Mouse (Mus musculus) forebrain, embryonic 12.5 days (tissue): ENCODE measurements around the gene Olfr116. TPM values are rescaled to one million over a fixed set of nuclear protein-coding genes. Genes with fewer than 3 reads are reported as not detected.

Source experiments
- ATAC-seq: fragments of 200-750 bp; cut with Nextera tagmentation; 2 replicates; pipeline ENCODE4 v1.8.0; 2017; ENCODE audit warnings: moderate TSS enrichment; ENCODE audit not compliant: low FRiP score
- H3K27ac ChIP-seq: fragments of 300-500 bp; sonication (generic); 2 replicates; pipeline ENCODE4 v1.5.1; 2016; ENCODE audit warnings: mild to moderate bottlenecking
- H3K27me3 ChIP-seq: fragments of 300-500 bp; sonication (generic); 2 replicates; pipeline ENCODE4 v1.6.1; 2016; ENCODE audit warnings: mild to moderate bottlenecking
- H3K36me3 ChIP-seq: fragments of 300-500 bp; sonication (generic); replicated peaks from 2 replicates; pipeline ENCODE4 v1.6.1; 2016; ENCODE audit warnings: mild to moderate bottlenecking
- H3K4me1 ChIP-seq: fragments of 300-500 bp; sonication (generic); 2 replicates; pipeline ENCODE4 v1.6.1; 2016
- H3K4me2 ChIP-seq: fragments of 300-500 bp; sonication (generic); 2 replicates; pipeline ENCODE4 v1.6.1; 2016; ENCODE audit warnings: mild to moderate bottlenecking, moderate library complexity
- H3K4me3 ChIP-seq: fragments of 300-500 bp; sonication (generic); replicated peaks from 2 replicates; pipeline ENCODE4 v1.5.1; 2016; ENCODE audit warnings: mild to moderate bottlenecking
- H3K9ac ChIP-seq: fragments of 300-500 bp; sonication (generic); 2 replicates; pipeline ENCODE4 v1.6.1; 2016; ENCODE audit warnings: mild to moderate bottlenecking
- H3K9me3 ChIP-seq: fragments of 300-500 bp; sonication (generic); 2 replicates; pipeline ENCODE4 v1.6.1; 2016
- WGBS: fragments of 180-500 bp; shearing (Covaris S2); methylation state at CpG from one replicate; pipeline ENCODE4 v1.1.7; 2016; 5-methylcytosine and 5-hydroxymethylcytosine counted together
- polyA plus RNA-seq: library from polyadenylated mRNA; unstranded; fragments of >200 nt; fragmentation: Nextera tagmentation; extraction: Ambion mirVana; gene quantifications from 2 replicates; pipeline ENCODE4 v1.2.1, GENCODE M21; 2016

The Olfr116 gene
- polyA plus RNA-seq: not detected in 2 replicates

GRCm38 (mm10) chr17:37627009-37627408, at the start of gene Olfr116, which contains the start of gene Olfr115:
Olfr116 (minus strand) TSS chr17:37627199.
Olfr115 (minus strand) TSS chr17:37627109.
- no peaks in the 10 kb centered on the region for H3K9me3 ChIP-seq
- ATAC-seq: no peak
- H3K4me1 ChIP-seq: no peaks in the 10 kb centered on the region
- no peak within 1 kb of the TSS for H3K9ac ChIP-seq
- H3K4me2 ChIP-seq: no peak within 1 kb of the TSS
- H3K27ac ChIP-seq: no peak within 1 kb of the TSS
- H3K4me3 ChIP-seq: no peak within 1 kb of the TSS
- 88% methylated on average over 2 of the region's 2 CpGs for WGBS
- no peaks in the 10 kb centered on the region for H3K27me3 ChIP-seq
- H3K36me3 ChIP-seq: no peaks in the 10 kb centered on the region

GRCm38 (mm10) chr17:37666688-37667087, 39.7 kb upstream of the Olfr116 start, which contains the start of gene Olfr118:
Olfr118 (plus strand) TSS chr17:37666988.
- Histone ChIP-seq H3K27ac (no peak within 1 kb of the TSS), H3K4me1 (no peaks in the 10 kb centered on the region), H3K36me3 (no peaks in the 10 kb centered on the region), H3K9me3 (no peaks in the 10 kb centered on the region), H3K9ac (no peak within 1 kb of the TSS), H3K4me3 (no peak within 1 kb of the TSS), H3K4me2 (no peak within 1 kb of the TSS), H3K27me3 (no peaks in the 10 kb centered on the region)
- WGBS: 81% methylated on average over 2 of the region's 2 CpGs
- ATAC-seq: no peak

- H3K4me2 ChIP-seq: no peak within 1 kb of the TSS
- H3K27me3 ChIP-seq: no peaks in the 10 kb centered on the region
- WGBS: 64% methylated on average over 1 of the region's 1 CpGs
These were observed 36.7 kb upstream of the Olfr116 start, which contains the start of gene Olfr117 for GRCm38 (mm10) chr17:37663682-37664081. Olfr117 (minus strand) TSS chr17:37663782.

GRCm38 (mm10) chr17:37592643-37593042, 34.4 kb downstream of the Olfr116 start, which contains the start of gene Olfr114:
Olfr114 (minus strand) TSS chr17:37592743.
- no peak for ATAC-seq

More at GRCm38 (mm10) chr17:37663682-37664081, 36.7 kb upstream of the Olfr116 start, which contains the start of gene Olfr117:
- H3K4me1 ChIP-seq: no peaks in the 10 kb centered on the region
- H3K9me3 ChIP-seq: no peaks in the 10 kb centered on the region
- H3K27ac ChIP-seq: no peak within 1 kb of the TSS
- H3K36me3 ChIP-seq: no peaks in the 10 kb centered on the region
- H3K4me3 ChIP-seq: no peak within 1 kb of the TSS
- no peak for ATAC-seq
- no peak within 1 kb of the TSS for H3K9ac ChIP-seq

GRCm38 (mm10) chr17:37577563-37577962, 49.4 kb downstream of the Olfr116 start, which contains the start of gene Olfr113:
Olfr113 (minus strand) TSS chr17:37577663.
- no peak within 1 kb of the TSS for H3K27ac ChIP-seq
- H3K4me1 ChIP-seq: no peaks in the 10 kb centered on the region
- H3K36me3 ChIP-seq: no peaks in the 10 kb centered on the region
- H3K4me2 ChIP-seq: no peak within 1 kb of the TSS
- H3K4me3 ChIP-seq: no peak within 1 kb of the TSS
- H3K9ac ChIP-seq: no peak within 1 kb of the TSS
- H3K27me3 ChIP-seq: no peaks in the 10 kb centered on the region
- no peaks in the 10 kb centered on the region for H3K9me3 ChIP-seq
- no peak for ATAC-seq

More at GRCm38 (mm10) chr17:37592643-37593042, 34.4 kb downstream of the Olfr116 start, which contains the start of gene Olfr114:
- Histone ChIP-seq H3K27me3 (no peaks in the 10 kb centered on the region), H3K4me1 (no peaks in the 10 kb centered on the region), H3K9ac (no peak within 1 kb of the TSS), H3K36me3 (no peaks in the 10 kb centered on the region), H3K4me3 (no peak within 1 kb of the TSS), H3K27ac (no peak within 1 kb of the TSS), H3K9me3 (no peaks in the 10 kb centered on the region), H3K4me2 (no peak within 1 kb of the TSS)

Other genes with a start within 250 kb of the Olfr116 start
- not detected in 2 replicates for gene Olfr105-ps, start 248.2 kb downstream of the Olfr116 start, polyA plus RNA-seq
- not detected in 2 replicates for gene Olfr106-ps, start 236.8 kb downstream of the Olfr116 start, polyA plus RNA-seq
- gene Olfr107, start 228.0 kb downstream of the Olfr116 start, polyA plus RNA-seq: not detected in 2 replicates
- not detected in 2 replicates for gene Olfr108, start 181.7 kb downstream of the Olfr116 start, polyA plus RNA-seq
- not detected in 2 replicates for gene Olfr109, start 168.3 kb downstream of the Olfr116 start, polyA plus RNA-seq
- not detected in 2 replicates for gene H2-M2, start 143.6 kb downstream of the Olfr116 start, polyA plus RNA-seq
- gene Olfr110, start 134.7 kb downstream of the Olfr116 start, polyA plus RNA-seq: not detected in 2 replicates
- gene Olfr111, start 119.2 kb downstream of the Olfr116 start, polyA plus RNA-seq: not detected in 2 replicates
- not detected in 2 replicates for gene Olfr112, start 57.7 kb downstream of the Olfr116 start, polyA plus RNA-seq
- not detected in 2 replicates for gene Olfr113, start 49.5 kb downstream of the Olfr116 start, polyA plus RNA-seq
- not detected in 2 replicates for gene Olfr114, start 34.5 kb downstream of the Olfr116 start, polyA plus RNA-seq
- not detected in 2 replicates for gene Olfr115, start 90 bp downstream of the Olfr116 start, polyA plus RNA-seq
- gene Olfr117, start 36.6 kb upstream of the Olfr116 start, polyA plus RNA-seq: not detected in 2 replicates
- gene Olfr118, start 39.8 kb upstream of the Olfr116 start, polyA plus RNA-seq: not detected in 2 replicates
- not detected in 2 replicates for gene Olfr119, start 69.4 kb upstream of the Olfr116 start, polyA plus RNA-seq
- not detected in 2 replicates for gene Olfr120, start 94.6 kb upstream of the Olfr116 start, polyA plus RNA-seq
- gene Olfr121, start 121.7 kb upstream of the Olfr116 start, polyA plus RNA-seq: not detected in 2 replicates
- not detected in 2 replicates for gene Olfr122, start 141.4 kb upstream of the Olfr116 start, polyA plus RNA-seq
- not detected in 2 replicates for gene Olfr123, start 166.3 kb upstream of the Olfr116 start, polyA plus RNA-seq
- gene Olfr124, start 172.7 kb upstream of the Olfr116 start, polyA plus RNA-seq: not detected in 2 replicates
- gene Olfr125, start 205.8 kb upstream of the Olfr116 start, polyA plus RNA-seq: not detected in 2 replicates
- not detected in 2 replicates for gene Olfr126, start 220.3 kb upstream of the Olfr116 start, polyA plus RNA-seq